Mouse (Mus musculus): ENCODE measurements around the gene Gbgt1.
"Not testable (repeated sequence)": the region's sequence is repeated elsewhere in the genome, so short reads cannot be mapped to it uniquely, and the experiment has no call there.

Gbgt1 gene

GRCm38 (mm10) chr2:28504676-28505075, 8.0 kb downstream of the Gbgt1 start:
- no peak for DNase-seq

- DNase-seq: no peak
Observed at GRCm38 (mm10) chr2:28505795-28506194, 9.1 kb downstream of the Gbgt1 start, which contains the start of gene Gm10134. Gm10134 (plus strand) TSS chr2:28506095.

- no peak for DNase-seq
Observed at GRCm38 (mm10) chr2:28506291-28506690, 9.6 kb downstream of the Gbgt1 start.

- DNase-seq: not testable (repeated sequence)
Observed at GRCm38 (mm10) chr2:28511600-28511999, 14.9 kb downstream of the Gbgt1 start.

- peak; percentile 88 for DNase-seq
Observed at GRCm38 (mm10) chr2:28512798-28513401, 16.2 kb downstream of the Gbgt1 start, which contains the start of gene Ralgds. Ralgds (plus strand) TSS chr2:28513125.

- DNase-seq: peak; percentile 44
Observed at GRCm38 (mm10) chr2:28513431-28514370, 17.0 kb downstream of the Gbgt1 start.

GRCm38 (mm10) chr2:28514489-28514888, 17.8 kb downstream of the Gbgt1 start:
- DNase-seq: peak; percentile 87

- peak; percentile 85 for DNase-seq
Observed at GRCm38 (mm10) chr2:28517206-28517909, 20.7 kb downstream of the Gbgt1 start.

GRCm38 (mm10) chr2:28518231-28518630, 21.5 kb downstream of the Gbgt1 start:
- no peak for DNase-seq

GRCm38 (mm10) chr2:28520581-28520980, 23.9 kb downstream of the Gbgt1 start:
- no peak for DNase-seq

- peak; percentile 24 for DNase-seq
Observed at GRCm38 (mm10) chr2:28521571-28522151, 25.0 kb downstream of the Gbgt1 start.

GRCm38 (mm10) chr2:28522166-28522565, 25.5 kb downstream of the Gbgt1 start:
- DNase-seq: peak; percentile 68

GRCm38 (mm10) chr2:28523643-28524117, 27.0 kb downstream of the Gbgt1 start:
- peak; percentile 94 for DNase-seq

GRCm38 (mm10) chr2:28524406-28524805, 27.7 kb downstream of the Gbgt1 start:
- no peak for DNase-seq

GRCm38 (mm10) chr2:28525219-28525942, 28.7 kb downstream of the Gbgt1 start:
- peak; percentile 68 for DNase-seq

- peak; percentile 27 for DNase-seq
Observed at GRCm38 (mm10) chr2:28525943-28526876, 29.5 kb downstream of the Gbgt1 start.

GRCm38 (mm10) chr2:28527436-28528353, 31.0 kb downstream of the Gbgt1 start:
- DNase-seq: no peak

- DNase-seq: no peak
Observed at GRCm38 (mm10) chr2:28528354-28528730, 31.7 kb downstream of the Gbgt1 start.

GRCm38 (mm10) chr2:28529856-28530255, 33.2 kb downstream of the Gbgt1 start:
- no peak for DNase-seq

GRCm38 (mm10) chr2:28530311-28530710, 33.6 kb downstream of the Gbgt1 start:
- peak; percentile 34 for DNase-seq
